Mouse (Mus musculus) CH12.LX (cell line): Measurements from ENCODE around the gene Enah. TPM values are rescaled to one million over a fixed set of nuclear protein-coding genes. Genes with fewer than 3 reads are reported as not detected.

Source experiments
- DNase-seq: peaks from one replicate; pipeline ENCODE4 v3.0.0-alpha.2; 2013; ENCODE audit errors: extremely low read depth
- H3K27ac ChIP-seq: 2 replicates; pipeline ENCODE4 v1.5.1; 2012; ENCODE audit warnings: low read depth, mild to moderate bottlenecking, control low read depth, moderate library complexity; ENCODE audit not compliant: insufficient read depth
- H3K27me3 ChIP-seq: replicated peaks from 2 replicates; pipeline ENCODE3; 2012; ENCODE audit warnings: inconsistent platforms
- H3K36me3 ChIP-seq, 2 experiments: replicated peaks in 1 of 2; 2 replicates each; pipeline versions ENCODE3 to v1.6.1; 2012; ENCODE audit warnings: inconsistent platforms in 1 of 2, low read length in 1 of 2, mild to moderate bottlenecking in 1 of 2, mixed read lengths in 1 of 2, moderate library complexity in 1 of 2; ENCODE audit not compliant: control insufficient read depth in 1 of 2, insufficient read depth in 1 of 2
- H3K4me1 ChIP-seq, 2 experiments: 2 replicates each; pipeline ENCODE4 v1.6.1; 2012; ENCODE audit warnings: inconsistent platforms in 1 of 2, moderate library complexity in 1 of 2; ENCODE audit not compliant: insufficient read depth in 2 of 2, control insufficient read depth in 1 of 2
- H3K4me2 ChIP-seq: 2 replicates; pipeline ENCODE4 v1.6.1; 2012; ENCODE audit warnings: low read depth, mild to moderate bottlenecking, control low read depth; ENCODE audit not compliant: poor library complexity, insufficient read depth, severe bottlenecking
- H3K4me3 ChIP-seq, 3 experiments: fragments of 150-350 bp in 1 of 3; sonication (generic) in 1 of 3; replicated peaks in 1 of 3; 2 replicates each; pipeline versions ENCODE3 to v1.5.1; 2011 to 2012; ENCODE audit warnings: low read depth in 2 of 3, low read length in 2 of 3, mild to moderate bottlenecking in 2 of 3, moderate library complexity in 2 of 3, control low read depth in 1 of 3, improper control_type of control experiment in 1 of 3, inconsistent platforms in 1 of 3, mixed read lengths in 1 of 3; ENCODE audit not compliant: poor library complexity in 1 of 3
- H3K79me2 ChIP-seq: replicated peaks from 2 replicates; pipeline ENCODE4 v1.6.1; 2012; ENCODE audit warnings: mild to moderate bottlenecking, moderate library complexity; ENCODE audit not compliant: control insufficient read depth, poor library complexity, insufficient read depth, severe bottlenecking; ENCODE audit errors: extremely low read depth
- H3K9ac ChIP-seq: 2 replicates; pipeline ENCODE4 v1.6.1; 2012; ENCODE audit warnings: low read depth, mild to moderate bottlenecking, control low read depth, moderate library complexity; ENCODE audit not compliant: insufficient read depth
- H3K9me3 ChIP-seq: replicated peaks from 2 replicates; pipeline ENCODE3; 2012; ENCODE audit warnings: low read length, inconsistent platforms, mixed read lengths
- CHD1 ChIP-seq: IDR thresholded peaks from 2 replicates; pipeline ENCODE4 v1.6.1; 2012; ENCODE audit warnings: low read depth, low read length, improper control_type of control experiment, inconsistent platforms
- E2F4 ChIP-seq: IDR thresholded peaks from 2 replicates; pipeline ENCODE4 v1.6.1; 2011; ENCODE audit warnings: low read depth, low read length, improper control_type of control experiment; ENCODE audit not compliant: insufficient replicate concordance
- ETS1 ChIP-seq: conservative IDR thresholded peaks from 2 replicates; pipeline ENCODE4 v1.6.1; 2012; ENCODE audit warnings: low read depth, mild to moderate bottlenecking, inconsistent platforms, low read length, improper control_type of control experiment, moderate library complexity
- HCFC1 ChIP-seq: IDR thresholded peaks from 2 replicates; pipeline ENCODE4 v1.6.1; 2012; ENCODE audit warnings: low read depth, mild to moderate bottlenecking, inconsistent platforms, low read length, improper control_type of control experiment
- IRF4 ChIP-seq: IDR thresholded peaks from 2 replicates; pipeline ENCODE4 v1.6.1; 2014; ENCODE audit warnings: low read depth, mild to moderate bottlenecking, inconsistent platforms, low read length, improper control_type of control experiment
- JUND ChIP-seq: conservative IDR thresholded peaks from 2 replicates; pipeline ENCODE4 v1.6.1; 2011; ENCODE audit warnings: low read depth, low read length, improper control_type of control experiment
- KAT2A ChIP-seq: IDR thresholded peaks from 2 replicates; pipeline ENCODE4 v1.6.1; 2012; ENCODE audit warnings: low read length, improper control_type of control experiment, inconsistent platforms; ENCODE audit not compliant: insufficient replicate concordance
- MAFK ChIP-seq: IDR thresholded peaks from 2 replicates; pipeline ENCODE4 v1.6.1; 2011; ENCODE audit warnings: low read length, improper control_type of control experiment; ENCODE audit not compliant: insufficient replicate concordance
- MEF2A ChIP-seq: IDR thresholded peaks from 2 replicates; pipeline ENCODE4 v1.6.1; 2014; ENCODE audit warnings: low read depth, mild to moderate bottlenecking, inconsistent platforms, low read length, improper control_type of control experiment, borderline replicate concordance
- MXI1 ChIP-seq: IDR thresholded peaks from 2 replicates; pipeline ENCODE4 v1.6.1; 2011; ENCODE audit warnings: mild to moderate bottlenecking, low read depth, low read length, improper control_type of control experiment
- POLR2A ChIP-seq: IDR thresholded peaks from 2 replicates; pipeline ENCODE4 v1.6.1; 2011; ENCODE audit warnings: low read depth, mild to moderate bottlenecking, improper control_type of control experiment, low read length
- POLR2AphosphoS2 ChIP-seq: IDR thresholded peaks from 2 replicates; pipeline ENCODE4 v1.6.1; 2011; ENCODE audit warnings: low read depth, low read length, improper control_type of control experiment
- SIN3A ChIP-seq: IDR thresholded peaks from 2 replicates; pipeline ENCODE4 v1.6.1; 2012; ENCODE audit warnings: low read length, improper control_type of control experiment, inconsistent platforms
- USF1 ChIP-seq: IDR thresholded peaks from 2 replicates; pipeline ENCODE4 v1.6.1; 2014; ENCODE audit warnings: low read depth, mild to moderate bottlenecking, inconsistent platforms, low read length, improper control_type of control experiment
- ZC3H11A ChIP-seq: IDR thresholded peaks from 2 replicates; pipeline ENCODE4 v1.6.1; 2012; ENCODE audit warnings: low read depth, mild to moderate bottlenecking, inconsistent platforms, low read length, improper control_type of control experiment
- ZKSCAN1 ChIP-seq: IDR thresholded peaks from 2 replicates; pipeline ENCODE4 v1.6.1; 2012; ENCODE audit warnings: low read depth, inconsistent platforms, low read length, improper control_type of control experiment, borderline replicate concordance
- ZMIZ1 ChIP-seq: IDR thresholded peaks from 2 replicates; pipeline ENCODE4 v1.6.1; 2012; ENCODE audit warnings: low read depth, mild to moderate bottlenecking, inconsistent platforms, low read length, improper control_type of control experiment
- ZNF384 ChIP-seq: IDR thresholded peaks from 2 replicates; pipeline ENCODE4 v1.6.1; 2012; ENCODE audit warnings: low read depth, low read length, improper control_type of control experiment, inconsistent platforms
- dilution Hi-C: fragments of 300-500 bp; cut with MboI; formaldehyde crosslinking; loops from 2 replicates; pipeline ENCODE4 v1.14.3; 2020; ENCODE audit warnings: low sequenced_read_pairs; ENCODE audit not compliant: extremely low pct_unique_long_range_greater_than_20kb, extremely low pct_ligation_motif_present
- in situ Hi-C: fragments of 300-500 bp; cut with MboI; formaldehyde crosslinking; loops from 3 replicates; pipeline ENCODE4 v1.14.3; 2019; ENCODE audit warnings: low sequenced_read_pairs, low pct_ligation_motif_present, low pct_unique_long_range_greater_than_20kb, mixed read lengths
- polyA plus RNA-seq: library from polyadenylated mRNA; unstranded; fragments of >175 nt; gene quantifications from 2 replicates; pipeline ENCODE4 v1.2.1, GENCODE M21; 2012; ENCODE audit warnings: low read depth; ENCODE audit not compliant: insufficient read length
- total RNA-seq, 2 experiments: library from RNA; depleted of rRNA; stranded (reverse); fragments of 300-350 nt in 1 of 2; fragments of >200 nt in 1 of 2; gene quantifications; 2 replicates each; pipeline ENCODE4 v1.2.3; 2012 to 2014

Gene Enah
- total and polyA plus RNA-seq, 3 experiments: 45.3 to 75.3 (median 72.6) TPM

GRCm38 (mm10) chr1:181953547-181953946, 66.2 kb downstream of the Enah start:
- Histone ChIP-seq H3K9ac (no peak overlapping the region), H3K36me3 (peaks cover 4 to 17% of the 10 kb centered on the region in 2 experiments), H3K27me3 (no peaks in the 10 kb centered on the region), H3K79me2 (peaks cover 6% of the 10 kb centered on the region), H3K4me2 (no peak overlapping the region), H3K4me1 (peaks cover 13 to 60% of the 10 kb centered on the region in 2 experiments), H3K27ac (no peak overlapping the region), H3K9me3 (no peaks in the 10 kb centered on the region), H3K4me3 (no peak overlapping the region)
- TF ChIP-seq MAFK: no peak
- no peak for TF ChIP-seq MXI1
- no peak for TF ChIP-seq MEF2A
- no peak for TF ChIP-seq JUND
- TF ChIP-seq KAT2A: no peak
- no peak for TF ChIP-seq POLR2AphosphoS2
- no peak for DNase-seq
- in situ Hi-C loops (no loop called here), dilution Hi-C loops (no loop called here)

DNA sequence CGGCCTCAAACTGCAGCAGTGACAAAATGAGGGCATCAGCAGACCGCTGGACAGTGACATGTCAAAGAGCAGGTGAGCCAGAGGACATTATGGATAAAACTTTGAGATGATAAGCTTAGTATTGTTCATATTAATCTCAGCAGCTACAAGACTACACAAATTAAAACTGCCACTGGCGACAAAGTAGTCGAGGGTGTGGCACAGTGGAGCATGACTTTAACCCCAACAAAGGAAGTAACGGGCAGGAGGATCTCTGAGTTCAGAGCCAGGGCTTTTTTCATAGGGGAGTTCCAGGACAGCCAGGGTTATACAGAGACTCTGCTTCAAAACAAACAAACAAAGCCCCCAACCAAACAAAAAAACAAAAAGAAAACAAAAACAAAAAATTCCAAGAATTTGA, 68.5 kb downstream of the Enah start:
- in situ Hi-C loops: no loop called here
- Histone ChIP-seq H3K9ac (peak overlapping the region; percentile 87), H3K79me2 (peaks cover 8% of the 10 kb centered on the region), H3K4me3 (peak overlapping the region; percentile 24 to 52 (median 42)), H3K27me3 (no peaks in the 10 kb centered on the region), H3K4me2 (peak overlapping the region; percentile 96), H3K9me3 (no peaks in the 10 kb centered on the region), H3K36me3 (peaks cover 3 to 18% of the 10 kb centered on the region in 2 experiments), H3K4me1 (peaks cover 10 to 41% of the 10 kb centered on the region in 2 experiments), H3K27ac (peak overlapping the region; percentile 93)
- no peak for DNase-seq
- dilution Hi-C loops: no loop called here
- TF ChIP-seq MEF2A (no peak), ZNF384 (peak; percentile 32; the same call in 1 of the 2 replicates), ZKSCAN1 (no peak), HCFC1 (no peak), ZC3H11A (no peak), CHD1 (no peak), ETS1 (no peak; the same call in 1 of the 2 replicates), ZMIZ1 (no peak), IRF4 (no peak), MAFK (no peak), POLR2A (no peak), E2F4 (no peak), SIN3A (peak; percentile 32; the same call in 1 of the 2 replicates), USF1 (no peak)
